Mouse (Mus musculus) adipose tissue, adult 10 weeks (tissue): ENCODE results near the gene Gm5294. TPM values are rescaled to one million over a fixed set of nuclear protein-coding genes. Genes with fewer than 3 reads are reported as not detected.

ENCODE experiments used
- polyA plus RNA-seq: library from polyadenylated mRNA; stranded (reverse); fragments of 350-450 nt; fragmentation: Illumina TruSeq; extraction: RNeasy Lipid Tissue Mini Kit (QIAGEN cat#74804); gene quantifications from one replicate; pipeline ENCODE4 v1.2.3, GENCODE M21; 2014; ENCODE audit warnings: low read depth, low replicate concordance

The Gm5294 gene
- not detected for polyA plus RNA-seq

GRCm38 (mm10) chr5:138819780-138820179, at the start of gene Gm5294:
Gene Gm5294, plus strand, starts transcription at chr5:138820080.

Other genes with a start within 250 kb of the Gm5294 start
- gene Zfp68, start 200.3 kb upstream of the Gm5294 start, polyA plus RNA-seq, result 22.6 TPM
- gene A430033K04Rik, start 197.2 kb upstream of the Gm5294 start, polyA plus RNA-seq, result 6.5 TPM
- 21.2 TPM for gene Fam20c, start 65.6 kb upstream of the Gm5294 start, polyA plus RNA-seq
- gene Pdgfa, start 177.3 kb downstream of the Gm5294 start, polyA plus RNA-seq, result 23.5 TPM